Mouse (Mus musculus) spleen, postnatal 14 days (tissue): ENCODE data around the gene Sema4c.

Source experiments
- DNase-seq, 2 experiments: peaks; one replicate each; pipeline ENCODE4 v3.0.0; 2021 to 2022; ENCODE audit warnings: low spot score in 2 of 2

The Sema4c gene

GRCm38 (mm10) chr1:36558031-36558993, at the start of gene Sema4c:
TSS of gene Sema4c (minus strand) at chr1:36558349.
- DNase-seq: peak in 1 of 2 experiments; percentile 19

- DNase-seq: no peak
Measured at GRCm38 (mm10) chr1:36606951-36607350, 48.8 kb upstream of the Sema4c start.

- no peak for DNase-seq
Measured at GRCm38 (mm10) chr1:36604254-36605156, 46.4 kb upstream of the Sema4c start.

GRCm38 (mm10) chr1:36603361-36603760, 45.2 kb upstream of the Sema4c start:
- DNase-seq: no peak

GRCm38 (mm10) chr1:36602271-36602670, 44.1 kb upstream of the Sema4c start:
- no peak for DNase-seq

- no peak for DNase-seq
Measured at GRCm38 (mm10) chr1:36598411-36598810, 40.3 kb upstream of the Sema4c start.

GRCm38 (mm10) chr1:36596114-36596513, 38.0 kb upstream of the Sema4c start:
- DNase-seq: no peak

- DNase-seq: no peak
Measured at GRCm38 (mm10) chr1:36595167-36595931, 37.2 kb upstream of the Sema4c start.

GRCm38 (mm10) chr1:36593099-36593498, 35.0 kb upstream of the Sema4c start:
- DNase-seq: no peak

GRCm38 (mm10) chr1:36591408-36591807, 33.3 kb upstream of the Sema4c start:
- no peak for DNase-seq

- DNase-seq: no peak
Measured at GRCm38 (mm10) chr1:36590664-36591063, 32.5 kb upstream of the Sema4c start.

GRCm38 (mm10) chr1:36589486-36589885, 31.3 kb upstream of the Sema4c start:
- no peak for DNase-seq

GRCm38 (mm10) chr1:36588476-36589450, 30.6 kb upstream of the Sema4c start:
- no peak for DNase-seq

- DNase-seq: no peak
Measured at GRCm38 (mm10) chr1:36587860-36588259, 29.7 kb upstream of the Sema4c start.

GRCm38 (mm10) chr1:36586288-36586687, 28.1 kb upstream of the Sema4c start:
- no peak for DNase-seq

- DNase-seq: no peak
Measured at GRCm38 (mm10) chr1:36583408-36584116, 25.4 kb upstream of the Sema4c start.

GRCm38 (mm10) chr1:36582211-36582610, 24.1 kb upstream of the Sema4c start:
- no peak for DNase-seq

GRCm38 (mm10) chr1:36581260-36581659, 23.1 kb upstream of the Sema4c start:
- no peak for DNase-seq

- DNase-seq: no peak
Measured at GRCm38 (mm10) chr1:36580384-36581207, 22.4 kb upstream of the Sema4c start.
